Mouse (Mus musculus): ENCODE measurements around the gene Ap1s1.

Ap1s1 gene

GRCm38 (mm10) chr5:137015913-137016312, 30.0 kb downstream of the Ap1s1 start:
- no peak for DNase-seq

DNA sequence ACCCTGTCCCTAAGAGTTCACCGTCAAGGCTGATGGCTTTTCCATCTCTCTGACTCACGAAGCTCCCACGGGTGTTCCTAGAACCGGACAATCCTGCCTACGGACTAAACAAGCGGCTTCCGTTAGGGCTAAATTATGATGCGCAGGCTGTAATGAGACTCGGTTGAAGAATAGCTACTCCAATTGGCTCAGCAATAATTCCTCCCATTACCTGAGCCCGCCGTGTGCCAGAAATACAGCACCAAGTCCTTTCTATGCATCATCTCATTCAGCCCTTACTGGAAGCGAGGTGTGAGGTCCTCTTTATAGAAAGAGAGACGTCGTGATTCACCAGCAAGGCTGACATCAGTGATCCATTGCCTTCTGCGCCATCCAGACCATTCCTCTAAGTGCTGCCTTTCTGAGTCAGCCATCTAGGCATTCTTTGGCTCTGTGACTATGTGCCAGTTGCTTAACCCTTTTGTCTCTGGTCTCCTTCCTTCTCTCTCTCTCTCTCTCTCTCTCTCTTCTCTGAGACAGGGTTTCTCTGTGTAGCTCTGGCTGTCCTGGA, 33.5 kb downstream of the Ap1s1 start:
- DNase-seq: no peak

GRCm38 (mm10) chr5:137009988-137010387, 35.9 kb downstream of the Ap1s1 start:
- DNase-seq: no peak

- DNase-seq: no peak
These were observed 38.7 kb downstream of the Ap1s1 start for GRCm38 (mm10) chr5:137007276-137007675.

- DNase-seq: no peak
These were observed 45.3 kb downstream of the Ap1s1 start for GRCm38 (mm10) chr5:137000612-137001011.

- no peak for DNase-seq
These were observed 46.5 kb downstream of the Ap1s1 start for GRCm38 (mm10) chr5:136999449-136999848.

DNA sequence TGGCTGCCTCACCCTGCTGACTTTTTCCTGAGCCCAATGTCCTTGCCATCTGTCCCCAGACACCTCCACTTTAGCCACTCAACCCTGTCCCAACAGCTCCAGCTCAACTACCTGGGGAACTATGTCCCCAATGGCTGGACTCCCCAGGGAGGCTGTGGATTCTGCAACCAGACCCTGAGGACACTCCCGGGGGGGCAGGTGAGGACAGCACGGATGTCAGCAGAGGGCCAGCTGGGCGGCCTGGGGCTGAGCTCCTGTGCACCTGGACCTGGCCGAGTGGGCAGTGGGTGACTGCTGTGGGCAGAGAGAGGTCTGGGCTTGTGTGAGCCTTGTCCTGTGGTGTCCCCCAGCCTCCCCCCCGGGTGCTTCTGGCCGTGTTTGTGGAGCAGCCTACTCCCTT, 56.1 kb downstream of the Ap1s1 start:
- no peak for DNase-seq

DNA sequence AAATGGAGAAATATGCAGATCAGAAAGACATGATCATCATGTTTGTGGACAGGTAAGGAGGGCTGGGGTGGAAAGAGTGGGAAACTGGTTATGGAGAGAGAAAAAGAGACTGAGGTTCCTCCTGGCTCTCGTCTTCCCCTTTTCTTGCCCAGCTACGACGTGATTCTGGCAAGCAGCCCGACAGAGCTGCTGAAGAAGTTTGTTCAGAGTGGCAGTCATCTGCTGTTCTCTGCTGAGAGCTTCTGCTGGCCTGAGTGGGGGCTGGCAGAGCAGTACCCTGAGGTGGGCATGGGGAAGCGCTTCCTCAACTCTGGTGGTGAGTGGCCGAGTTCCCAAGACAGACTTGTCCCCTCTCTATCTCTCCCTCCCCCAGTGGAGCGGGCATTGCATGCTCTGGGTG, 57.5 kb downstream of the Ap1s1 start:
- peak; percentile 63 for DNase-seq

- DNase-seq: no peak
These were observed 58.0 kb downstream of the Ap1s1 start, which contains the start of gene Znhit1 for GRCm38 (mm10) chr5:136987934-136988271. TSS of gene Znhit1 (minus strand) at chr5:136988021.

- DNase-seq: peak; percentile 85
These were observed 58.6 kb downstream of the Ap1s1 start for GRCm38 (mm10) chr5:136987138-136987933.

DNA sequence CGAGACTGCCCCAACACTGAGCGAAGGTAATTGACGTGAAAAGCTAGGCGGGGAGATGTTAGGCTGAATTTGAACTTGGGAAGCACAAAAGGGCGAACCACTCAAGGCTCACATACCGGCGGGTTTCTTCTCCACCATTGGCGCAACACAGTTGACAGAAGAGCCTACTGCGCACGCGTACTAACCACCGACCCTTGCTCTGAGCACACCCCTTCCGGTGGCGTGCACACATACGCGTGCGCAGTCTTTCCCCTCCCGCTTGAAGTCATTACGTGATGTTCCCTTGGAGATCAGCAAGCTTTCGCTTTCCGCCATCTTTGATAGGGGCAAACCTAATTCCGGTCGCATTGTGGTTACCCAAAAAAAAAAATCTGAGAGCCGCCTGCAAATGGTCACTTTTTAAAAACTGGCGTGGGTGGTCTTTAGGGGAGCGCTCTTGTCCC, 59.2 kb downstream of the Ap1s1 start, which contains the start of gene Plod3:
Gene Plod3, plus strand, starts transcription at position 325 of the 443 bp plus-strand sequence.
- DNase-seq: peak; percentile 99
